Mouse (Mus musculus) lung, adult 2 months (tissue): Measurements from ENCODE around the gene Cit.

ENCODE experiments used
- CTCF ChIP-seq: fragments of 200-500 bp; IDR thresholded peaks from 2 replicates; pipeline ENCODE4 v1.5.1; 2011; ENCODE audit warnings: mild to moderate bottlenecking, low read length, control low read depth; ENCODE audit not compliant: insufficient read depth
- POLR2A ChIP-seq: fragments of 200-500 bp; IDR thresholded peaks from 2 replicates; pipeline ENCODE4 v1.6.1; 2011; ENCODE audit warnings: low read depth, mild to moderate bottlenecking, control low read depth, low read length, borderline replicate concordance; ENCODE audit errors: extremely low read depth

- no peak for TF ChIP-seq CTCF
- TF ChIP-seq POLR2A: no peak
These were observed 191.4 kb downstream of the Cit start for GRCm38 (mm10) chr5:116036465-116036864.
